Mouse (Mus musculus) granulocyte monocyte progenitor cell, adult 5-6 weeks (primary cell): Measurements from ENCODE around the gene Plcb1. TPM values are rescaled to one million over a fixed set of nuclear protein-coding genes. Genes with fewer than 3 reads are reported as not detected.

Source experiments
- ATAC-seq: replicated peaks from 2 replicates; pipeline ENCODE4 v1.8.0; 2016; ENCODE audit warnings: mild to moderate bottlenecking, moderate TSS enrichment, inconsistent platforms; ENCODE audit not compliant: poor library complexity, severe bottlenecking
- total RNA-seq, 2 experiments: library from RNA; stranded (forward) in 1 of 2; stranded (reverse) in 1 of 2; fragments of 200-712, 200-1000 nt in 1 of 2; fragments of >200 nt in 1 of 2; fragmentation: Nextera tagmentation in 1 of 2; gene quantifications; 2 replicates each; pipeline ENCODE4 v1.2.3; 2014 to 2017

The Plcb1 gene
- total RNA-seq (2014; fragmentation: Nextera tagmentation) (7.9 and 9.6 TPM in 2 replicates), total RNA-seq (2017) (5.5 and 8.2 TPM in 2 replicates)

DNA sequence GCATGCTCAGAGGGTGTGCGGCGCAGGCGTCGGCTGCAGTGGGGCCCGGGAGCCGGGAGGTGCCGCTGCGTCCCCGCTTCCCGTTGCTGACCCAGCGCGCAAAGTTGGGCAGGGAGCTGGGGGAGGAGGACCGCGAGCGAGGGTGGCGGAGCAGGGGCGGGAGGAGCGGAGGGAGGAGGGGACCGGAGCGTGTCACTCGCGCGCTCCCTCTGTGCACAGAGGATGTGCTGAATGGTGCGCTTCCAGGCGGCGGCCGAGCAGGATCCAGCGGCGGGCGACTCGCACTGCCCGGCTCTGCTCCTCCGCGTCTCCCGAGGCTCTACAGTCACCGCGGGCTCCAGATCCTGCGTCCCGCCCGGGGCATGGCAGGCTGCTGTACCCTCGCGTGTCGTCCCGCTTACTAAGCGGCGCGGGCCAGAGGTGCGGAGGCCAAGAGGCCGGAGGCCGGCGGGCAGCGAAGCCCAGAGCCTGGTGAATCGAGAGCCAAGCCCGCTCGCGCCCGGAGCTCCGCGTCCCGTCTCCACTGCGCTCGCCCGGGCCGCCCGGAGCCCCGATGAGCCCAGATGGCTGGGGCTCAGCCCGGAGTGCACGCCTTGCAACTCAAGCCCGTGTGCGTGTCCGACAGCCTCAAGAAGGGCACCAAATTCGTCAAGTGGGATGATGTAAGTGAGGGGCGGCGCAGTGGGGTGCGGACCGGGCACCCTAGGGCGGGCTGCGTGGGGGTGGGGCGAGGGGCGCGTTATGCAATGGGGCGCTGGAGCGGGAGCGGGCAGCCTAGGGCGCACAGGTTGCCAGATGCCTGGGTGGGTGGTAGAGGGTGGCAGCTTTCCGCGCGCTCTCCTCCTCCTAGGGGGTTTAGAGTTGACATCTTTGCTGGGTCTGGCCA, at the start of gene Plcb1:
TSS of gene Plcb1 (plus strand) at position 98 of the 886 bp plus-strand sequence.
- ATAC-seq = peak; percentile 93

GRCm38 (mm10) chr2:134755537-134755936, 30.3 kb upstream of the Plcb1 start:
- peak; percentile 75 for ATAC-seq

DNA sequence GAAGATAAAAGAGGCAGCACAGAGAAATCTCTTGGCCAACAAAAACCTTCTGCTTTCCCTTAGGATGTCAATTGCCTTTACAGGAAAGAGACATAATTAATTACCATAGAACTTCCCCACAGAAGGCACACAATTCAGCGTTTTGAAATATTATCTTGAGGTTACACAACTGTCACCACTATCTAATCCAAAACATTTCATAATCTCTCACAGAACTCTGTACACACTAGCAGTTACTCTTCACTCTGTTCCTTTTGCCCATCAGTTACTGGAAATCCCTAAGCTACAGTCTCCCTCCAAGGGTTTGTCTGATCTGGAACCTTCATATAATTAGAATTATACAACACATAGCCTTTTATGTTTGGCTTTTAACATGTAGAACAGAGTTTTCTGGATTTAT, 29.8 kb upstream of the Plcb1 start:
- ATAC-seq = peak; percentile 97

DNA sequence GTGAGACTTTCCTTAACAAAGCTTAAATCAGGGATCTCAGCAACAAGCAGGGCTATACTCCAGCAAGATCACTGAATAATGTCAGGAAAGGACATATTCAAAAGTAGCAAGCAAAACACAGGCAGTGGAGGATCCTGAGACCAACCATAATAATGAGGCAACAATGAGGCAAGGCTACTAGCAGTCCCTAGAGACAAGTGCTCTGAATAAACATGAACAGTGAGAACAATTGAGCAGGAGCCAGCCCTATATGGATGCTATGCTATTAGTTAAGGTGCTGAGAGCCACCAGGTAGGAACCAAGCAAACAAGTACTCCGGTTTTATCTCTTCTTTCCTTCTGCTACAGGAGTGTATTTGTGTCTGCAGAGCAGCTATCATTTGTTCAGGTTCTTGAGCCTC, 24.8 kb upstream of the Plcb1 start:
- ATAC-seq = no peak

DNA sequence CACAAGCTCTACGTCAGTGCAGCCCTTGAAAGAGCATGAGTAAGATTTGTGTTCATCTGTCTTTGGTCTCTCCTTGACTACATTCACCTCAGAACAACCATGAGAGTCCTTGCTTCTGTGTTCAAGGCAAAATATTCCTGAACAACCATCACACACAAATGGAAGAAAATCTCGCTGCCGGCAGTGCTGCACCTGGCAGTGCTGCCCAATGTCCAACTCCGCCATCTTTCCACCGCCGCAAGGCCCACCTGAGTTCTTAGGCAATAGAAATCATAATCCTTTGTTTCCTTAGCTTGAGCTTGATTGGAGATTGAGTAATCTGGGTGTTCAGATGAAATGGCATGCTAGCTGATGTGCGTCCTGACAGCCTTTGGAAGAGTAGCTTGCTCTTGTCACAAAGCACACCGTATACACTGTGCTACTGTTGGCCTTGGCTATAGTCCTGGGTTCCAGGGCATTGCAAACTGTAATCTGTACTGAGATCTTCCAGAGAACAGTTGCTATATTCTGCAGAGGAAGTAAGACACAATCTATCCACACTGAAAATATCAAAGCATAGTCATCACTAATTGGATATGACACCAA, 22.4 kb upstream of the Plcb1 start:
- peak; percentile 58 for ATAC-seq

- peak; percentile 53 for ATAC-seq
These were observed 21.4 kb upstream of the Plcb1 start for GRCm38 (mm10) chr2:134764506-134764905.

DNA sequence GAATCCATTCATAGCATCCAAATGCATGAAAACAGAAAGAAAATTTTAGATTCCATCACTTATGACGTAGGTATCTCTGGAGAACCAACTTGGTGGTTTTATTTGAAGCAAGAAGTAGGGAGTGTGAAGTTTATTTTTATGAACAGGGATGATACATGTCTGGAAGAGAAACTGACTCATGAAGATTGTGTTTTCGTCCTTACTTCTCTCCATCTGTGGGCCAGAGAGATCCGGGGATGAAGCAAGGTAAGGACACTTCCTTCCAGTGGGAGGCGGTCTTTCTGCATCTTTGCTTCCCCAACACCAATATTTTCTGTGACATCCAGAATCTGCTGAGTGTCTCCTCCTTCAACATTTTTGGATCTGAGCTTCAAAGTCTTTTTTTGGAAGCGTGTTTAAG, 6.0 kb upstream of the Plcb1 start:
- ATAC-seq = no peak

DNA sequence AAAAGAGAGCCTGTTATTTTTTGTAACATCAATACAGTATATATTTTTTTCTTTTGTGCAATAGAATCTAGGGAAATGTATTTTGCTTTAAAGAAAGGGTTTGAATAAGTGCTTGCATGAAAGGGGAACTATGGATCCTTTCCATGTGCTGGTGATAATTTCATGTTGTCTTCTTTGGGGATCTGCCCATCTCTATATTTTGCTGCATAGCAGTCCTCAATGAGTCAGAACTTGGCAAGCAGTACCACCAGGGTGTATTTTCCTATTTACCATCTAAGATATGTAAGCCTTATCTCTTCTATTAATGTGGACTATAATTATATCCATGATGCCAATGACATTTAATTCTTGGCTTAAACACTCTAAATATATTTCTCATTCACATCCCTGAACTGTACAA, 5.6 kb upstream of the Plcb1 start:
- no peak for ATAC-seq

DNA sequence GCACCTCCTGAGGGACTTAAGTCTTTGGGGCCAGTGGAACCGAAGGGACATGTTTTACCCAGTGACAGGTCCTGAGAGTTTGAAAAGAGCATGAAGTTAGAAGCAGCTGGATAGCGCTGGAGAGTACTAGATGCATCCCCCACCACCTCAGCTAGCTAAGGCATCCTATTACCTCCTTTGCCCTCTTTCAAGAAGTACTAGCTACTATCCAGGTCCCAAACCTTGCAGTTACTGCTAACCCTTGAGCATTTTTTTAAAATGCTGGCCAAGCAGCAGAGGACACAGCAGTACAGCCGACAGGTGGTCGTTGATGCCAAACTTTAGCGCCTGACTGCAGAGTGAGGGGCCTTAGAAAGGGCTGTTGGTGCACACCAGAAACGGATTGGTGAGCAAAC, 986 bp downstream of the Plcb1 start:
- ATAC-seq = 0 out of 2 replicates have a peak, but pooled peaks have one; percentile 2

- no peak for ATAC-seq
These were observed 1.6 kb downstream of the Plcb1 start for GRCm38 (mm10) chr2:134787336-134788095.

DNA sequence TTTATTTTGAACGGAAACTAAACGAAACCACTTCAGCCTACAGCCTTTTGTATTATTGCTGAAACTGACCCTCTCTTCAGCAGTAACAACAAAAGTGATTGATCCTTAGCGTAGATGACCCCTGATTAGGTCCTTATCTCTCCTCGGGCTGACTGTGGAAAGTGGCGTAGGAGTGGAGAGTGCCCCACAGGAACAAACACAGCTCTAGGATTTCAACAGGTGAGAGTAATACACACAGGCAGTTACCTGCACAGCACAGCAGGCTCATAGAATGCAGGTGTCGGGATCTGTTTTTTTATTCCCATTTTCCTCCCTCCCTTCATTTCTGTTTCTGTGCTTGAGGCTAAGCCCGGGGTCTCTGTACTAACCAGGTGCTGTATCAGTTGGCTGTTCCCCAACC, 7.1 kb downstream of the Plcb1 start:
- no peak for ATAC-seq

DNA sequence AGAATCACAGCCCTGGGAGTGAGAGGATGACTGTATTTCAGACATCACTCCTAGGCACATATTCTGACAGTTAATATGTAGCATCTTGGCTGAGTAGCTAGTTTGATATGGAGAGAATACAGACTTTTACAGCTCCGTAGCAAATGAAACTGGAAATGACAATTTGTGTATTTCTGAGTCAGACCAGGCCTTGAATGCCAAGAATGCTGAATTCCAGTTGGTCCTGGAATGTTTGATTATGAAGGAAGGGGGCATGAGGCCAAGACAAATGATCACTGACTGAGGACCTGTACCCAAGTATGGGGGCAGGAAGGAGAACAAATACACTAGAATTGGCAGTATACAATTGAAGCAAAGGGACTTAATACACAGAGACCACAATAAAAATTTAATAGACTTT, 14.4 kb downstream of the Plcb1 start:
- ATAC-seq = no peak

DNA sequence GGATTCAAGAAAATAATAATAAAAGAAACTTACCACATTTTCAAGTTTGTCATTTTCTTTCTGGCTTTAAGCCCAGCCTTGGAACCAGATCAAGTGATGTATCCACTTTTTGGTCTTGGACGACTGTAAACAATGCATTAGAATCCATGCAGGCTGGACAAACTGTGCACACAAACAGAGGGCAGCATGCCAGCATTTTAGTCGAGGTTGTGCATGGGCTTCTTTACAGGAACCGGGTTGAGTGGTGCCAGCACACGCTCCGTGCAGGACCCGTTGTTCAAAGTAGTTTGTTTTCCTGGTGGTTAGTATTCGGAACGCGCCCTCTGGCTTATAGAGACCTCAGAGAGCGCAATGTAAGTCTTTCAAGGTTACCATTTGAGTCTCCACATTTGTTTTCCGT, 30.5 kb downstream of the Plcb1 start:
- ATAC-seq = no peak

DNA sequence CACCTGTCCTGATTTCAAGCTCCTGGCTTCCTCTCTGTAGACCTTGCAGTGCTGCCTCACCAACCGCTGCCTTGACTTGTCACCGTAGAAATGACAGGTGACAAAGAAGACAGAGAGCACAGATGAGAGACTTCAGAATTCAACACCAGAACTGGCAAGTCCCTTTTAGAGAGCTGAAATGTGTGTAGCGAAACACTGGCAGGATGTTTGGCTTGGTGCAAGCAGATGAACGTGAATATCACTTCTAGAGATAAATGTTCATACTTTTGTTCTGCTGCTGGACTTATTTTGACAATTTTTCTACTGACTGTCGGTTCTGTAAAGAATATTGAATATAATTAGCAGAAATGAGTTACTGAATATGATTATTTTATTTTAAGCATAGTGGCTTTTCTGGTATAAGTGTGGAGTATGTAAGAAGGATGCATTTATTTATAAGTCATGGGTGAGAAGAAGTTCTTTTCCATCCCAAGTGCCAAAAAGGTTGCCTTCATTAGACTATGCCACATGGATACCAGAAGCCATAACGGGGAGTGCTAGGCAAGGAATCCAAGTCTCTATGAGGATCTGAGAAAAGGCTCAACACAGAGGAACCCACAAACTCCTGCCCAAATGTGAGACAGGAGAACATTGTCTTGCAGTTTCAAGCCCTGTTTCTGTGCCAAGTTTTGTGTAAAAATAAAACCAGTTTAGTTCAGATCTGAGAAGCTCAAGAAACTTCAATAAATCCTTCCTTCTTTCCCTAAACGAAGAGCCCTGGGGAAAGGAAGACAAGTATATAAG, 31.4 kb downstream of the Plcb1 start:
- no peak for ATAC-seq

DNA sequence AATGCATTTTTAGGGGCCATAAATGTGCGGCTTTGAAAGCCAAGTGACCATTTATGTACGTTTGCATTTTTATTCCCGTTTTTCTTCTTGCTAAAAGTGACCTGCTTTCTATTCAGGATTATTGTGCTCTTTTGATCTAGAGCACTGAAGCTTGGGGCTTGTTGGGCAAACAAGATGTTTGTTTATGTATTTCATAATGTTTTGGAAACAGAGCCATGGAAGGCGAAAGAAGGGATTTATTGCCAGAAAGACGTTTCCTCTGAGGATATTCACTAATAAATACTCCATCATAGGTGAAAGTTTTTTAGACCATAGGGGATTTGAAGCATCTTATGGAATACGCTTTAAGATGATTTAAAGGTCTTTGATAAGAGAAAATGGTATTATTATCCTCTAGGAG, 35.3 kb downstream of the Plcb1 start:
- no peak for ATAC-seq

GRCm38 (mm10) chr2:134825645-134826044, 39.8 kb downstream of the Plcb1 start:
- no peak for ATAC-seq

DNA sequence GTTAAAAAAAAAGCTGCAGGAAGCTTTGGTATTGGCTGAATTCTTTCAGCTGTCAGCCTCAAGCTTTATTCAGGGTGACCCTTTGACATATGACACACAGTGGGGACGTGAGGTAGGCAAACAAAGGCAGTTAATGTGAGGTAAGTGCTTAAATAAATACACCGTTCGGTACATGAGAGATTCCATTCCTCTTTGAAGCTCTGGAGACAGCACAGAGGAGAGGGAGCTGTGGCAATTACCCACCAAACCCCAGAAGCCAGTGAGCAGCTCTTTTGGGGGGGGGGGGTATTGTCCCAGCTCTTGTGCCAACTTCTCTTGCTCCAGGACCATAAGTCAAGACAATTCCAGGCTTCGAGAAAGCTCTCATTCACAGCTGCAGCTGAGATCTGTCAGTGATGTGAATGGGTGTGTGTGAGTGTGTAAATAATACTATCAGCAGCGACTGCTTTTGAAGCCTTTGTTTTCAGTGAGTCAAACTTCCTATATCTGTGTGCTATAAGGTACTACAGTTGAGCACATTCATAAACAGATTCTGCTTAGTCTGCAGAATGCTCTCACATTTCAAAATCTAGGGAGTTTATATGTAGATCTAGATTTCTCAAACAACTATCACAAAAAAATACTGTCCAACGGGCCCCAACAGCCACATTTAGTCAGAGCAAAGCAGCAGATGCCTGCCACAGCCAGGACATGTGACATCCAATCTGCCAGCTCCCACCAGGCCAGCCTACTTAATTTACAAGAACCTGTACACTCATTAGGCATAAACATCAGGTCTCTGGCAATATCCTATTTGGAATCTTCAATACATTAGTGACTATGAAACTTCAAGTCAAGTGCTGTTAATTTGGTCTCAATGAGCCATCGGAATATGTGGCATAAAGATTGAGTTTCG, 40.5 kb downstream of the Plcb1 start:
- no peak for ATAC-seq

GRCm38 (mm10) chr2:134827778-134828487, 42.1 kb downstream of the Plcb1 start:
- no peak for ATAC-seq

DNA sequence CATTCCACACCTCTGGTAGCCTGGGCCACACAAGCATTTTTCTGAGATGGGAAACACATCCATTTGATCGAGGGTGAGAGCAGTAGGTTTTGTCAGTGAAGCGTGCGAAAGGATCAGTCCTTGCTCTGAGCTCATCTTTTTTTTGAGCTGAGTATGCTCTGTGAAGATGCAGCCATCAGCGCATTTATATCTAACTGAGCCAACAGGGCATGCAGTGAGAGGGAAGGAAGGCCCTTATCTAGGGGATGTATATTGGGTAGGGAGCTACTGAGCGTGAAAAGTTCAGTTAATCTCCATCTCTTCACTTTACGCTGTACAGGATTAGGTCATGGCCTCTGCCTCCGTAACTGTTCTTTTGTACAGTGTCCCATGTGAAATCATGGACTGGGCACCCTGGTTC, 46.0 kb downstream of the Plcb1 start:
- no peak for ATAC-seq
